Mouse (Mus musculus): ENCODE measurements around the gene Ss18l2. TPM values are rescaled to one million over a fixed set of nuclear protein-coding genes. Genes with fewer than 3 reads are reported as not detected.

The Ss18l2 gene
- polyA plus RNA-seq (2015; fragmentation: Nextera tagmentation; extraction: Ambion mirVana), result 115 and 129 TPM in 2 replicates

GRCm38 (mm10) chr9:121709898-121710583 is at the start of gene Ss18l2:
Ss18l2 (plus strand) TSS chr9:121710329.
- Histone ChIP-seq H3K4me3 (peak within 1 kb of the TSS; percentile 96), H3K27ac (peak within 1 kb of the TSS; percentile 90), H3K9me3 (no peaks in the 10 kb centered on the region), H3K9ac (peak within 1 kb of the TSS; percentile 97), H3K27me3 (no peaks in the 10 kb centered on the region), H3K36me3 (peaks cover 20% of the 10 kb centered on the region), H3K4me1 (peaks cover 28% of the 10 kb centered on the region), H3K4me2 (peak within 1 kb of the TSS; percentile 75)
- 4% methylated on average over 37 of the region's 37 CpGs for WGBS
- ATAC-seq (ENCODE audit: insufficient number of reproducible peaks, insufficient read depth, low FRiP score, low TSS enrichment, low read depth), result peak; percentile 98

DNA sequence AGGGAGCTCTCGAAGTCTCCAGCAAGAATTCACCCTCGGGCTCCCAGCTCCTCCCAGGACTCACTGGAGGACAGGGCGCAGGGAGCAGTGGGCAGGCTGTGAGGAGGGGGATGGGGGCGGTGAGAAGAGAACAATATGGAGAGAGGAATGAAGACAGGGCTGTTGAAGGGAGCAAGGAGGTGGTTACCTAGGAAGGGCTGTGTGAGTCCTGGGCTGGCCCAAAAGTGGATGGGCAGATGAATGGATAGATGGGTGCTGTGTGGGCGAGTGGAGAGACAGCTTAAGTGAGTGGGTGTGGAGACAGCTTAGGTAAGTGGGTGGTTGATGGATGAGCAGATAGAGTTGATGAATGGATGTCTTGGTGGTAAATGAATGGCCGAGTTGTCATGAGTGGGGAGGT is 46.7 kb upstream of the Ss18l2 start:
- no peak overlapping the region for H3K27ac ChIP-seq
- no peak overlapping the region for H3K4me2 ChIP-seq
- H3K4me3 ChIP-seq, result no peak overlapping the region
- no peaks in the 10 kb centered on the region for H3K9me3 ChIP-seq
- H3K27me3 ChIP-seq, result peaks cover 29% of the 10 kb centered on the region
- H3K36me3 ChIP-seq, result no peaks in the 10 kb centered on the region
- no peaks in the 10 kb centered on the region for H3K4me1 ChIP-seq
- no peak for ATAC-seq (ENCODE audit: insufficient number of reproducible peaks, insufficient read depth, low FRiP score, low TSS enrichment, low read depth)
- 69% methylated on average over 6 of the region's 6 CpGs for WGBS
- no peak overlapping the region for H3K9ac ChIP-seq

- 80% methylated on average over 5 of the region's 5 CpGs for WGBS
- Histone ChIP-seq H3K27me3 (peaks cover 32% of the 10 kb centered on the region), H3K9me3 (no peaks in the 10 kb centered on the region), H3K4me1 (peaks cover 1% of the 10 kb centered on the region), H3K9ac (no peak overlapping the region), H3K4me3 (no peak overlapping the region), H3K36me3 (no peaks in the 10 kb centered on the region), H3K4me2 (no peak overlapping the region), H3K27ac (no peak overlapping the region)
- no peak for ATAC-seq (ENCODE audit: insufficient number of reproducible peaks, insufficient read depth, low FRiP score, low TSS enrichment, low read depth)
These were observed 46.0 kb upstream of the Ss18l2 start for GRCm38 (mm10) chr9:121664104-121664503.

DNA sequence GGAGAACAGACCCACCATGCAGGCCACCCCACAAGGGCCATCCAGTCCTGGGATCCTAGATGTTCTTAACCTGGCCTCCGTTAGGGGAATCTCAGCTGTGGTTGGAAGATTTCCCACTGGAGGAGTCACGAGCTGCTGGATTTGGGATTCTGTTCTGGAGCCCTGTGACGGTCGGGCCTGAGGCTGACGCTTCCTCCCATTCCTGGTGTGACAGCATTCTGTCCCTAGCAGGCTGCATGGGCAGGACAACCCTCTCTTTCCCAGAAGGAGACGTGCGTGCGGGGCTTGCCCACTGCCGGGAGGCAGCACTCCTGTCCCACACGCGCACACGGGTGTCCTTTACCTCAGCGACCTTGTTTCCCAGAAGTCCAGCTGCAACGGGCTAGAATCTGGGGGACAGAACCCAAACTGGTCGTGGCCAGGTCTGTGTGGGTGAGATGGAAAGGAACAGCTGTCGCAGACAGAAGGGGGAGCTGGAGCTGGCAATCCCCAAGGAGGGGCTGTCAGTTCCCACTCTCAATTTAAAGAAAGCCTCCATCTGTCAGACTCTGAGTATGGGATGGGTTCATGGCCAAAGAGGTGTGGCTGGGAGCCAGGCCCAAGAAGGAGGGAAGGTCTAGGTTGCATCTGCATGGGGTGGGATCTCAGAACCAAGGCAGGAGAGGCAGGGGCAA is 43.0 kb upstream of the Ss18l2 start:
- no peak overlapping the region for H3K4me3 ChIP-seq
- H3K4me1 ChIP-seq, result peaks cover 13% of the 10 kb centered on the region
- no peak overlapping the region for H3K27ac ChIP-seq
- ATAC-seq (ENCODE audit: insufficient number of reproducible peaks, insufficient read depth, low FRiP score, low TSS enrichment, low read depth), result no peak
- peaks cover 53% of the 10 kb centered on the region for H3K27me3 ChIP-seq
- H3K9me3 ChIP-seq, result no peaks in the 10 kb centered on the region
- H3K9ac ChIP-seq, result no peak overlapping the region
- no peak overlapping the region for H3K4me2 ChIP-seq
- H3K36me3 ChIP-seq, result no peaks in the 10 kb centered on the region
- 75% methylated on average over 16 of the region's 16 CpGs for WGBS

DNA sequence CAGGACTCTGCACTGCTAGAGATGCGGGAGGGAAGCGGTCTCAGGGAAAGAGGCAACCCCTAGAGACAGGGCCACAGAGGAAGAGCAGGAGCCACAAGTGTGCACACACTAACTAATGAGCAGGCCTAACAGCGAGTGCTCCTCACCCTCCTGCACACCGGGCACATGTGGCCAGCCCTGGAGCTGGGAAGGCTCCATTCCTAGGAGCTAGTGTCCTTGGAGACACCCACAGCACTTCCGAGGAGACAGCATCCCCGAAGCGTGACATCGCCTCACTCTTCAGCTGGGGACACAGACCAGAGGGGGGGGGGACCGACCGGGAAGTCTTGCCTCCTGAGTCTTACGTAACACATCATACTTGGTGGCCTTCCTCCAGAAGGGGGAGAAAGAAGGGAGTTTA is 42.3 kb upstream of the Ss18l2 start:
- ATAC-seq (ENCODE audit: insufficient number of reproducible peaks, insufficient read depth, low FRiP score, low TSS enrichment, low read depth), result 0 out of 2 replicates have a peak, but pooled peaks have one; percentile 23
- H3K9me3 ChIP-seq, result no peaks in the 10 kb centered on the region
- no peak overlapping the region for H3K9ac ChIP-seq

GRCm38 (mm10) chr9:121669348-121669791 is 40.8 kb upstream of the Ss18l2 start:
- H3K27ac ChIP-seq, result no peak overlapping the region
- H3K4me2 ChIP-seq, result peak overlapping the region; percentile 74
- peak overlapping the region; percentile 44 for H3K4me3 ChIP-seq
- ATAC-seq (ENCODE audit: insufficient number of reproducible peaks, insufficient read depth, low FRiP score, low TSS enrichment, low read depth), result peak; percentile 18; the same call in 1 of the 2 replicates
- H3K4me1 ChIP-seq, result peaks cover 17% of the 10 kb centered on the region
- H3K27me3 ChIP-seq, result peaks cover 53% of the 10 kb centered on the region
- H3K36me3 ChIP-seq, result no peaks in the 10 kb centered on the region
- no peaks in the 10 kb centered on the region for H3K9me3 ChIP-seq
- WGBS, result under 1% methylated on average over 28 of the region's 28 CpGs
- H3K9ac ChIP-seq, result peak overlapping the region; percentile 67

More for the DNA sequence above, 42.3 kb upstream of the Ss18l2 start:
- Histone ChIP-seq H3K36me3 (no peaks in the 10 kb centered on the region), H3K4me1 (peaks cover 17% of the 10 kb centered on the region), H3K4me3 (no peak overlapping the region), H3K27me3 (peaks cover 53% of the 10 kb centered on the region), H3K27ac (no peak overlapping the region), H3K4me2 (no peak overlapping the region)
- WGBS, result 77% methylated on average over 11 of the region's 11 CpGs

DNA sequence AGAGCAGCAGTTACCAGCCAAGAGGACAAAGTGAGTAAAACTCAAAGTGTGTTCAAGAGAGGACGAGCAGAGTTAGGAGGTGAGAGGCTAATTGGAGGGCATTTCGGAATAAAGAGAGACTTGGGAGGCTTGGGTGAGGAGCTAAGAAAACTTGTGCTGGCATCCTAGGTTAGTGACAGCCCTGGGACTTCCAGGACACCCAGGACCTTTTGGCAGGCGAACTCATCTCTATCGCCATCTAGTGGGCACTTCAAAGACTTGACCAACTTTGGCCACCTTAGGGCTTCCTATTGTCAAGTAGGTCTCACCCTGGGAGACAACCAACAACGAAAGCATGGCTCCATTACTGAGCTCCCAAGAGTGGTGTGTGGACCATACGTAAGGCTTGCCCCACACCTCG is 38.8 kb upstream of the Ss18l2 start:
- Histone ChIP-seq H3K27ac (no peak overlapping the region), H3K27me3 (peaks cover 48% of the 10 kb centered on the region), H3K4me3 (no peak overlapping the region), H3K9ac (no peak overlapping the region), H3K4me2 (no peak overlapping the region), H3K9me3 (no peaks in the 10 kb centered on the region), H3K36me3 (no peaks in the 10 kb centered on the region), H3K4me1 (peaks cover 17% of the 10 kb centered on the region)
- no peak for ATAC-seq (ENCODE audit: insufficient number of reproducible peaks, insufficient read depth, low FRiP score, low TSS enrichment, low read depth)
- 26% methylated on average over 7 of the region's 7 CpGs for WGBS

DNA sequence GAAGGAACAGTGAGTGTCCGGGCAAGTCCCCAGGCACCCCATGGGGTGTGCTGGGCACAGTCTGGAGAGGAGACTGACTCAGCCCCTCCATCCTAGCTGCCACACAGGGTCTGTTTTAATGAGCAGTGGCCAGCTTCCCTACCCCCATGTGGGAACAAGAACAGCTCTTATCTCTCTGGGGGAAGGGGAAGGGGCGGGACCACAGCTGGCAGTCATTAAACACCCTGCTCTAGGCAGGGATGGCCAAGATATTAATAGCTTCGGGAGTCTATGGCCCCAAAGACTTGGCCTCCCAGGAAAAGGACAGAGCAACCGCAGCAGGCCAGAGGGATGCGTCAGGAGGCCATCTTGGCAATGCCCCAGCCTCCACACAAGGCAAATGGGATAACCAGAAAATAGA is 37.8 kb upstream of the Ss18l2 start:
- H3K36me3 ChIP-seq, result no peaks in the 10 kb centered on the region
- WGBS, result 48% methylated on average over 5 of the region's 5 CpGs
- no peak overlapping the region for H3K4me3 ChIP-seq
- no peaks in the 10 kb centered on the region for H3K9me3 ChIP-seq
- H3K27me3 ChIP-seq, result peaks cover 39% of the 10 kb centered on the region
- no peak overlapping the region for H3K9ac ChIP-seq
- H3K4me1 ChIP-seq, result peaks cover 17% of the 10 kb centered on the region
- ATAC-seq (ENCODE audit: insufficient number of reproducible peaks, insufficient read depth, low FRiP score, low TSS enrichment, low read depth), result no peak
- no peak overlapping the region for H3K4me2 ChIP-seq
- no peak overlapping the region for H3K27ac ChIP-seq

GRCm38 (mm10) chr9:121673716-121674115 is 36.4 kb upstream of the Ss18l2 start:
- no peak overlapping the region for H3K9ac ChIP-seq
- no peak for ATAC-seq (ENCODE audit: insufficient number of reproducible peaks, insufficient read depth, low FRiP score, low TSS enrichment, low read depth)

DNA sequence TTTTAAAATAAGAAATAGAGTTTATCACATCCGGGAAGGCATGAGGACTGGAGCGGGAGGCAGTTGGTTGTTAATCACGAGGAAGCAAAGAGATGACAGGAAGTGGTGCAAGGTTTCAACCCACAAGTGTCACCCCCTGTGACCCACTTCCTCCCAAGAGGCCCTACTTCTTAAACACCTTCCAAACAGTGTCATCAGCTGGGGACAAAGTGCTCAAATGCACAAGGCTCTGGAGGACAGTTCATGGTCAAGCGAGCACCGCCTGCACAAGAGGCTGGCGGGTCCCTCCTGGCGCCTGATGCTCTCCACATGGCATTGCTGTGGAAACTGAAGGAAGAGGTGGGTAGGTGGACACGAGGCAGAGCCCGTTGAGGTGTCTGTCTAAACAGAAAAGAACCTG is 35.1 kb upstream of the Ss18l2 start:
- Histone ChIP-seq H3K4me2 (no peak overlapping the region), H3K27me3 (peaks cover 12% of the 10 kb centered on the region), H3K9me3 (no peaks in the 10 kb centered on the region), H3K27ac (no peak overlapping the region), H3K9ac (no peak overlapping the region), H3K4me3 (no peak overlapping the region), H3K36me3 (no peaks in the 10 kb centered on the region), H3K4me1 (peaks cover 6% of the 10 kb centered on the region; the same call in 1 of the 2 replicates)
- ATAC-seq (ENCODE audit: insufficient number of reproducible peaks, insufficient read depth, low FRiP score, low TSS enrichment, low read depth), result no peak
- WGBS, result 81% methylated on average over 9 of the region's 9 CpGs

More at GRCm38 (mm10) chr9:121673716-121674115, 36.4 kb upstream of the Ss18l2 start:
- H3K27me3 ChIP-seq, result peaks cover 25% of the 10 kb centered on the region
- no peaks in the 10 kb centered on the region for H3K36me3 ChIP-seq
- 82% methylated on average over 5 of the region's 5 CpGs for WGBS
- no peak overlapping the region for H3K4me2 ChIP-seq
- no peaks in the 10 kb centered on the region for H3K9me3 ChIP-seq
- no peak overlapping the region for H3K27ac ChIP-seq
- peaks cover 17% of the 10 kb centered on the region for H3K4me1 ChIP-seq
- no peak overlapping the region for H3K4me3 ChIP-seq

DNA sequence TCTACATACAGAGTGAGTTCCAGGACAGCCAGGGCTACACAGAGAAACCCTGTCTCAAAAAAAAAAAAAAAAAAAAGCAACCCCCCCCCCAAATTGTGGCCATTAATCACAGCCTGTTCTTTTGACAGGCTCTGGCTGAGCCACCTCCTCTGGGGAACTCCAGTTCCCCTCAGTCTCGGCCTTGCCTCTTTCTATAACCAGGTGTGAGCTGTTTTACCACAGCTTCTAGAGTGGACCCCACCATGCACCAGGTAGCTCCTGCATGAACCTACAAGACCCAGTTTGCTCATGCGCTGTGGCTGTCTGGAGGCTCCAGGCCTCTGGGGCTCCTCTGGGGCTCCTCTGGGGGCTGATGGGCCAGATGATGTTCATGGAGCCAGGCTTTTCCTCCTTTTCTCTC is 34.6 kb upstream of the Ss18l2 start:
- no peak for ATAC-seq (ENCODE audit: insufficient number of reproducible peaks, insufficient read depth, low FRiP score, low TSS enrichment, low read depth)
- H3K4me2 ChIP-seq, result no peak overlapping the region
- no peak overlapping the region for H3K9ac ChIP-seq
- no peaks in the 10 kb centered on the region for H3K9me3 ChIP-seq
- peaks cover 6% of the 10 kb centered on the region for H3K27me3 ChIP-seq
- no peaks in the 10 kb centered on the region for H3K36me3 ChIP-seq
- H3K4me1 ChIP-seq, result 0 out of 2 replicates have a peak, but pooled peaks cover 3% of the 10 kb centered on the region
- no peak overlapping the region for H3K4me3 ChIP-seq
- 91% methylated on average over 2 of the region's 2 CpGs for WGBS
- no peak overlapping the region for H3K27ac ChIP-seq

GRCm38 (mm10) chr9:121677069-121677468 is 33.1 kb upstream of the Ss18l2 start:
- WGBS, result 78% methylated on average over 4 of the region's 4 CpGs
- Histone ChIP-seq H3K27me3 (no peaks in the 10 kb centered on the region), H3K9ac (no peak overlapping the region), H3K27ac (no peak overlapping the region), H3K36me3 (peaks cover 5% of the 10 kb centered on the region; the same call in 1 of the 2 replicates), H3K9me3 (no peaks in the 10 kb centered on the region), H3K4me1 (0 out of 2 replicates have a peak, but pooled peaks cover 3% of the 10 kb centered on the region), H3K4me2 (no peak overlapping the region), H3K4me3 (no peak overlapping the region)
- ATAC-seq (ENCODE audit: insufficient number of reproducible peaks, insufficient read depth, low FRiP score, low TSS enrichment, low read depth), result no peak

All from embryonic facial prominence, embryonic 13.5 days (tissue).